Mouse (Mus musculus): Measurements from ENCODE around the gene Spata32. TPM values are rescaled to one million over a fixed set of nuclear protein-coding genes. Genes with fewer than 3 reads are reported as not detected.

Spata32 gene
- polyA plus RNA-seq (2011; ENCODE audit: insufficient read length, low read depth, missing spikeins): not detected in 2 replicates

GRCm38 (mm10) chr11:103217790-103218516, at the start of gene Spata32:
Gene Spata32, minus strand, starts transcription at chr11:103218432.
- TF ChIP-seq CTCF (IDR thresholded peaks at IDR 0.05; ENCODE audit: borderline replicate concordance, insufficient read depth, low read length) (no peak), POLR2A (IDR thresholded peaks at IDR 0.05; ENCODE audit: low read depth, low read length) (no peak)
- Histone ChIP-seq H3K27ac (ENCODE audit: insufficient read depth, low read length) (no peak within 1 kb of the TSS), H3K4me3 (ENCODE audit: insufficient read depth, low read length) (peak within 1 kb of the TSS; percentile 22; the same call in 1 of the 2 replicates), H3K4me1 (ENCODE audit: control insufficient read depth, insufficient read depth, low read length) (no peaks in the 10 kb centered on the region)

- TF ChIP-seq CTCF (IDR thresholded peaks at IDR 0.05; ENCODE audit: borderline replicate concordance, insufficient read depth, low read length) (no peak), POLR2A (IDR thresholded peaks at IDR 0.05; ENCODE audit: low read depth, low read length) (no peak; the same call in 1 of the 2 replicates)
- Histone ChIP-seq H3K4me3 (ENCODE audit: insufficient read depth, low read length) (peak within 1 kb of the TSS; percentile 71), H3K4me1 (ENCODE audit: control insufficient read depth, insufficient read depth, low read length) (peaks cover 10% of the 10 kb centered on the region), H3K27ac (ENCODE audit: insufficient read depth, low read length) (peak within 1 kb of the TSS; percentile 80)
Observed at GRCm38 (mm10) chr11:103267346-103268219, 49.4 kb upstream of the Spata32 start, which contains the start of gene Map3k14. Gene Map3k14, minus strand, starts transcription at chr11:103267472.

GRCm38 (mm10) chr11:103266729-103267345, 48.6 kb upstream of the Spata32 start:
- TF ChIP-seq POLR2A (IDR thresholded peaks at IDR 0.05; ENCODE audit: low read depth, low read length) (peak; percentile 97; the same call in 1 of the 2 replicates), CTCF (IDR thresholded peaks at IDR 0.05; ENCODE audit: borderline replicate concordance, insufficient read depth, low read length) (no peak)
- H3K4me1 ChIP-seq (ENCODE audit: control insufficient read depth, insufficient read depth, low read length): peaks cover 10% of the 10 kb centered on the region
- peak overlapping the region; percentile 71 for H3K4me3 ChIP-seq (ENCODE audit: insufficient read depth, low read length)
- peak overlapping the region; percentile 5; the same call in 1 of the 2 replicates for H3K27ac ChIP-seq (ENCODE audit: insufficient read depth, low read length)

- TF ChIP-seq POLR2A (IDR thresholded peaks at IDR 0.05; ENCODE audit: low read depth, low read length): no peak
- TF ChIP-seq CTCF (IDR thresholded peaks at IDR 0.05; ENCODE audit: borderline replicate concordance, insufficient read depth, low read length): no peak
- Histone ChIP-seq H3K4me1 (ENCODE audit: control insufficient read depth, insufficient read depth, low read length) (peaks cover 10% of the 10 kb centered on the region), H3K27ac (ENCODE audit: insufficient read depth, low read length) (no peak overlapping the region), H3K4me3 (ENCODE audit: insufficient read depth, low read length) (peak overlapping the region; percentile 71)
Observed at GRCm38 (mm10) chr11:103265856-103266255, 47.6 kb upstream of the Spata32 start.

- H3K27ac ChIP-seq (ENCODE audit: insufficient read depth, low read length): no peak overlapping the region
- H3K4me3 ChIP-seq (ENCODE audit: insufficient read depth, low read length): peak overlapping the region; percentile 10; the same call in 1 of the 2 replicates
- TF ChIP-seq POLR2A (IDR thresholded peaks at IDR 0.05; ENCODE audit: low read depth, low read length) (no peak), CTCF (IDR thresholded peaks at IDR 0.05; ENCODE audit: borderline replicate concordance, insufficient read depth, low read length) (no peak)
- H3K4me1 ChIP-seq (ENCODE audit: control insufficient read depth, insufficient read depth, low read length): peaks cover 10% of the 10 kb centered on the region
Observed at GRCm38 (mm10) chr11:103265211-103265610, 47.0 kb upstream of the Spata32 start.

- TF ChIP-seq CTCF (IDR thresholded peaks at IDR 0.05; ENCODE audit: borderline replicate concordance, insufficient read depth, low read length) (no peak), POLR2A (IDR thresholded peaks at IDR 0.05; ENCODE audit: low read depth, low read length) (no peak)
- H3K4me1 ChIP-seq (ENCODE audit: control insufficient read depth, insufficient read depth, low read length): peaks cover 10% of the 10 kb centered on the region
- H3K27ac ChIP-seq (ENCODE audit: insufficient read depth, low read length): no peak overlapping the region
- H3K4me3 ChIP-seq (ENCODE audit: insufficient read depth, low read length): no peak overlapping the region
Observed at GRCm38 (mm10) chr11:103264427-103265005, 46.3 kb upstream of the Spata32 start.

- Histone ChIP-seq H3K4me3 (ENCODE audit: insufficient read depth, low read length) (no peak overlapping the region), H3K27ac (ENCODE audit: insufficient read depth, low read length) (no peak overlapping the region), H3K4me1 (ENCODE audit: control insufficient read depth, insufficient read depth, low read length) (peaks cover 10% of the 10 kb centered on the region)
- TF ChIP-seq CTCF (IDR thresholded peaks at IDR 0.05; ENCODE audit: borderline replicate concordance, insufficient read depth, low read length) (no peak), POLR2A (IDR thresholded peaks at IDR 0.05; ENCODE audit: low read depth, low read length) (no peak)
Observed at GRCm38 (mm10) chr11:103263551-103263950, 45.3 kb upstream of the Spata32 start.

GRCm38 (mm10) chr11:103262412-103263267, 44.4 kb upstream of the Spata32 start:
- TF ChIP-seq POLR2A (IDR thresholded peaks at IDR 0.05; ENCODE audit: low read depth, low read length): no peak
- no peak for TF ChIP-seq CTCF (IDR thresholded peaks at IDR 0.05; ENCODE audit: borderline replicate concordance, insufficient read depth, low read length)
- peaks cover 10% of the 10 kb centered on the region for H3K4me1 ChIP-seq (ENCODE audit: control insufficient read depth, insufficient read depth, low read length)
- peak overlapping the region; percentile 2; the same call in 1 of the 2 replicates for H3K4me3 ChIP-seq (ENCODE audit: insufficient read depth, low read length)
- H3K27ac ChIP-seq (ENCODE audit: insufficient read depth, low read length): no peak overlapping the region; the same call in 1 of the 2 replicates

All from embryonic fibroblast, embryonic 13.5 days (primary cell).